Mouse (Mus musculus) CH12.LX (cell line): ENCODE results near the gene Jaml. TPM values are rescaled to one million over a fixed set of nuclear protein-coding genes. Genes with fewer than 3 reads are reported as not detected.

Experiments used
- DNase-seq: peaks from one replicate; pipeline ENCODE4 v3.0.0-alpha.2; 2013; ENCODE audit errors: extremely low read depth
- H3K27ac ChIP-seq: 2 replicates; pipeline ENCODE4 v1.5.1; 2012; ENCODE audit warnings: low read depth, mild to moderate bottlenecking, control low read depth, moderate library complexity; ENCODE audit not compliant: insufficient read depth
- H3K27me3 ChIP-seq: replicated peaks from 2 replicates; pipeline ENCODE3; 2012; ENCODE audit warnings: inconsistent platforms
- H3K36me3 ChIP-seq, 2 experiments: replicated peaks in 1 of 2; 2 replicates each; pipeline versions ENCODE3 to v1.6.1; 2012; ENCODE audit warnings: inconsistent platforms in 1 of 2, low read length in 1 of 2, mild to moderate bottlenecking in 1 of 2, mixed read lengths in 1 of 2, moderate library complexity in 1 of 2; ENCODE audit not compliant: control insufficient read depth in 1 of 2, insufficient read depth in 1 of 2
- H3K4me1 ChIP-seq, 2 experiments: 2 replicates each; pipeline ENCODE4 v1.6.1; 2012; ENCODE audit warnings: inconsistent platforms in 1 of 2, moderate library complexity in 1 of 2; ENCODE audit not compliant: insufficient read depth in 2 of 2, control insufficient read depth in 1 of 2
- H3K4me2 ChIP-seq: 2 replicates; pipeline ENCODE4 v1.6.1; 2012; ENCODE audit warnings: low read depth, mild to moderate bottlenecking, control low read depth; ENCODE audit not compliant: poor library complexity, insufficient read depth, severe bottlenecking
- H3K4me3 ChIP-seq, 3 experiments: fragments of 150-350 bp in 1 of 3; sonication (generic) in 1 of 3; replicated peaks in 1 of 3; 2 replicates each; pipeline versions ENCODE3 to v1.5.1; 2011 to 2012; ENCODE audit warnings: low read depth in 2 of 3, low read length in 2 of 3, mild to moderate bottlenecking in 2 of 3, moderate library complexity in 2 of 3, control low read depth in 1 of 3, improper control_type of control experiment in 1 of 3, inconsistent platforms in 1 of 3, mixed read lengths in 1 of 3; ENCODE audit not compliant: poor library complexity in 1 of 3
- H3K79me2 ChIP-seq: replicated peaks from 2 replicates; pipeline ENCODE4 v1.6.1; 2012; ENCODE audit warnings: mild to moderate bottlenecking, moderate library complexity; ENCODE audit not compliant: control insufficient read depth, poor library complexity, insufficient read depth, severe bottlenecking; ENCODE audit errors: extremely low read depth
- H3K9ac ChIP-seq: 2 replicates; pipeline ENCODE4 v1.6.1; 2012; ENCODE audit warnings: low read depth, mild to moderate bottlenecking, control low read depth, moderate library complexity; ENCODE audit not compliant: insufficient read depth
- H3K9me3 ChIP-seq: replicated peaks from 2 replicates; pipeline ENCODE3; 2012; ENCODE audit warnings: low read length, inconsistent platforms, mixed read lengths
- IRF4 ChIP-seq: IDR thresholded peaks from 2 replicates; pipeline ENCODE4 v1.6.1; 2014; ENCODE audit warnings: low read depth, mild to moderate bottlenecking, inconsistent platforms, low read length, improper control_type of control experiment
- JUND ChIP-seq: conservative IDR thresholded peaks from 2 replicates; pipeline ENCODE4 v1.6.1; 2011; ENCODE audit warnings: low read depth, low read length, improper control_type of control experiment
- KAT2A ChIP-seq: IDR thresholded peaks from 2 replicates; pipeline ENCODE4 v1.6.1; 2012; ENCODE audit warnings: low read length, improper control_type of control experiment, inconsistent platforms; ENCODE audit not compliant: insufficient replicate concordance
- MAX ChIP-seq: IDR thresholded peaks from 2 replicates; pipeline ENCODE4 v1.6.1; 2011; ENCODE audit warnings: low read length, improper control_type of control experiment
- MAZ ChIP-seq: IDR thresholded peaks from 2 replicates; pipeline ENCODE4 v1.6.1; 2012; ENCODE audit warnings: low read depth, mild to moderate bottlenecking, inconsistent platforms, low read length, improper control_type of control experiment, moderate library complexity
- PAX5 ChIP-seq: IDR thresholded peaks from 2 replicates; pipeline ENCODE4 v1.6.1; 2012; ENCODE audit warnings: low read length, inconsistent platforms, mixed read lengths
- POLR2AphosphoS2 ChIP-seq: IDR thresholded peaks from 2 replicates; pipeline ENCODE4 v1.6.1; 2011; ENCODE audit warnings: low read depth, low read length, improper control_type of control experiment
- RAD21 ChIP-seq: IDR thresholded peaks from 2 replicates; pipeline ENCODE4 v1.6.1; 2011; ENCODE audit warnings: low read depth, mild to moderate bottlenecking, low read length, improper control_type of control experiment, moderate library complexity
- TBP ChIP-seq: conservative IDR thresholded peaks from 2 replicates; pipeline ENCODE4 v1.6.1; 2011; ENCODE audit warnings: low read depth, low read length, improper control_type of control experiment
- TCF12 ChIP-seq: IDR thresholded peaks from 2 replicates; pipeline ENCODE4 v1.6.1; 2014; ENCODE audit warnings: low read depth, mild to moderate bottlenecking, inconsistent platforms, low read length, improper control_type of control experiment
- USF1 ChIP-seq: IDR thresholded peaks from 2 replicates; pipeline ENCODE4 v1.6.1; 2014; ENCODE audit warnings: low read depth, mild to moderate bottlenecking, inconsistent platforms, low read length, improper control_type of control experiment
- USF2 ChIP-seq: conservative IDR thresholded peaks from 2 replicates; pipeline ENCODE4 v1.6.1; 2011; ENCODE audit warnings: low read depth, low read length, improper control_type of control experiment
- dilution Hi-C: fragments of 300-500 bp; cut with MboI; formaldehyde crosslinking; loops from 2 replicates; pipeline ENCODE4 v1.14.3; 2020; ENCODE audit warnings: low sequenced_read_pairs; ENCODE audit not compliant: extremely low pct_unique_long_range_greater_than_20kb, extremely low pct_ligation_motif_present
- in situ Hi-C: fragments of 300-500 bp; cut with MboI; formaldehyde crosslinking; loops from 3 replicates; pipeline ENCODE4 v1.14.3; 2019; ENCODE audit warnings: low sequenced_read_pairs, low pct_ligation_motif_present, low pct_unique_long_range_greater_than_20kb, mixed read lengths
- polyA plus RNA-seq: library from polyadenylated mRNA; unstranded; fragments of >175 nt; gene quantifications from 2 replicates; pipeline ENCODE4 v1.2.1, GENCODE M21; 2012; ENCODE audit warnings: low read depth; ENCODE audit not compliant: insufficient read length
- total RNA-seq, 2 experiments: library from RNA; depleted of rRNA; stranded (reverse); fragments of 300-350 nt in 1 of 2; fragments of >200 nt in 1 of 2; gene quantifications; 2 replicates each; pipeline ENCODE4 v1.2.3; 2012 to 2014

Jaml gene
- total and polyA plus RNA-seq, 3 experiments, result 0.51 to 1.1 (median 0.87) TPM

GRCm38 (mm10) chr9:45150933-45151332 lies 72.0 kb downstream of the Jaml start:
- no peak overlapping the region for H3K4me2 ChIP-seq
- no peak for TF ChIP-seq IRF4
- TF ChIP-seq PAX5, result no peak
- TF ChIP-seq TCF12, result no peak
- TF ChIP-seq JUND, result no peak
- TF ChIP-seq TBP, result no peak
- TF ChIP-seq MAX, result no peak
- no peak for TF ChIP-seq RAD21
- TF ChIP-seq, all 38 proteins: peak for 0
- H3K9ac ChIP-seq, result no peak overlapping the region
- H3K36me3 ChIP-seq, result no peaks in the 10 kb centered on the region
- dilution Hi-C loops (no loop called here), in situ Hi-C loops (no loop called here)
- no peaks in the 10 kb centered on the region for H3K79me2 ChIP-seq
- no peak for DNase-seq
- H3K4me1 ChIP-seq, result no peaks in the 10 kb centered on the region
- no peak overlapping the region for H3K27ac ChIP-seq
- peaks cover 96% of the 10 kb centered on the region for H3K27me3 ChIP-seq
- H3K9me3 ChIP-seq, result no peaks in the 10 kb centered on the region
- H3K4me3 ChIP-seq, result no peak overlapping the region

GRCm38 (mm10) chr9:45153361-45153760 lies 74.4 kb downstream of the Jaml start:
- H3K79me2 ChIP-seq, result no peaks in the 10 kb centered on the region
- no peak overlapping the region for H3K4me2 ChIP-seq
- H3K36me3 ChIP-seq, result no peaks in the 10 kb centered on the region
- H3K9ac ChIP-seq, result no peak overlapping the region
- no peaks in the 10 kb centered on the region for H3K4me1 ChIP-seq
- no peak overlapping the region for H3K4me3 ChIP-seq
- H3K27me3 ChIP-seq, result peaks cover 100% of the 10 kb centered on the region
- in situ Hi-C loops (no loop called here), dilution Hi-C loops (no loop called here)
- H3K27ac ChIP-seq, result no peak overlapping the region
- peaks cover 9% of the 10 kb centered on the region for H3K9me3 ChIP-seq
- DNase-seq, result no peak
- TF ChIP-seq POLR2AphosphoS2 (no peak), TCF12 (no peak), MAX (no peak), USF2 (no peak), RAD21 (no peak), USF1 (no peak), JUND (no peak), KAT2A (no peak), MAZ (no peak)

Other genes with a start within 250 kb of the Jaml start
- 7.2 and 7.3 TPM in 2 replicates for gene Kmt2a, start 197.9 kb upstream of the Jaml start, total RNA-seq (2012; rRNA removed)
- gene Kmt2a, start 197.9 kb upstream of the Jaml start, total RNA-seq (2014; rRNA removed), result 2.2 and 2.5 TPM in 2 replicates
- gene Kmt2a, start 197.9 kb upstream of the Jaml start, polyA plus RNA-seq, result 13.4 and 21.3 TPM in 2 replicates
- gene Atp5l, start 158.4 kb upstream of the Jaml start, total RNA-seq (2012; rRNA removed), result 490 and 550 TPM in 2 replicates
- gene Atp5l, start 158.4 kb upstream of the Jaml start, total RNA-seq (2014; rRNA removed), result 689 and 720 TPM in 2 replicates
- gene Atp5l, start 158.4 kb upstream of the Jaml start, polyA plus RNA-seq, result 277 and 311 TPM in 2 replicates
- 18.2 and 20.7 TPM in 2 replicates for gene Ube4a, start 113.6 kb upstream of the Jaml start, total RNA-seq (2012; rRNA removed)
- gene Ube4a, start 113.6 kb upstream of the Jaml start, total RNA-seq (2014; rRNA removed), result 13.3 and 14.6 TPM in 2 replicates
- 25.4 and 28.3 TPM in 2 replicates for gene Ube4a, start 113.6 kb upstream of the Jaml start, polyA plus RNA-seq
- 11.2 and 12.7 TPM in 2 replicates for gene Cd3g, start 98.8 kb upstream of the Jaml start, total RNA-seq (2012; rRNA removed)
- 1.3 and 1.7 TPM in 2 replicates for gene Cd3g, start 98.8 kb upstream of the Jaml start, total RNA-seq (2014; rRNA removed)
- 2.2 and 2.9 TPM in 2 replicates for gene Cd3g, start 98.8 kb upstream of the Jaml start, polyA plus RNA-seq
- gene Cd3d, start 97.4 kb upstream of the Jaml start, total RNA-seq (2012; rRNA removed), result 5.2 and 5.5 TPM in 2 replicates
- gene Cd3d, start 97.4 kb upstream of the Jaml start, total RNA-seq (2014; rRNA removed), result 0.27 TPM in 1 of 2 replicates, not detected in the other
- 2.6 and 2.7 TPM in 2 replicates for gene Cd3d, start 97.4 kb upstream of the Jaml start, polyA plus RNA-seq
- gene Cd3e, start 69.6 kb upstream of the Jaml start, total RNA-seq (2012; rRNA removed), result not detected in 2 replicates
- gene Cd3e, start 69.6 kb upstream of the Jaml start, total RNA-seq (2014; rRNA removed), result not detected in 2 replicates
- gene Cd3e, start 69.6 kb upstream of the Jaml start, polyA plus RNA-seq, result not detected in 2 replicates
- gene Mpzl2, start 39.4 kb upstream of the Jaml start, total RNA-seq (2012; rRNA removed), result 0.30 and 0.38 TPM in 2 replicates
- gene Mpzl2, start 39.4 kb upstream of the Jaml start, total RNA-seq (2014; rRNA removed), result 0.18 and 0.36 TPM in 2 replicates
- 0.27 and 0.57 TPM in 2 replicates for gene Mpzl2, start 39.4 kb upstream of the Jaml start, polyA plus RNA-seq
- gene Mpzl3, start 24.0 kb upstream of the Jaml start, total RNA-seq (2012; rRNA removed), result 3.1 and 3.4 TPM in 2 replicates
- gene Mpzl3, start 24.0 kb upstream of the Jaml start, total RNA-seq (2014; rRNA removed), result 5.3 and 5.5 TPM in 2 replicates
- gene Mpzl3, start 24.0 kb upstream of the Jaml start, polyA plus RNA-seq, result 4.4 and 5.2 TPM in 2 replicates
- 0.04 TPM in 1 of 2 replicates, not detected in the other for gene Scn2b, start 38.6 kb downstream of the Jaml start, total RNA-seq (2012; rRNA removed)
- not detected in 2 replicates for gene Scn2b, start 38.6 kb downstream of the Jaml start, total RNA-seq (2014; rRNA removed)
- gene Scn2b, start 38.6 kb downstream of the Jaml start, polyA plus RNA-seq, result 0.07 TPM in 1 of 2 replicates, not detected in the other
- 0.04 TPM in 1 of 2 replicates, not detected in the other for gene Scn4b, start 59.2 kb downstream of the Jaml start, total RNA-seq (2012; rRNA removed)
- gene Scn4b, start 59.2 kb downstream of the Jaml start, total RNA-seq (2014; rRNA removed), result 0.04 TPM in 1 of 2 replicates, not detected in the other
- gene Scn4b, start 59.2 kb downstream of the Jaml start, polyA plus RNA-seq, result not detected in 2 replicates
- not detected in 2 replicates for gene BC049352, start 102.8 kb downstream of the Jaml start, total RNA-seq (2012; rRNA removed)
- gene BC049352, start 102.8 kb downstream of the Jaml start, total RNA-seq (2014; rRNA removed), result not detected in 2 replicates
- 0.14 and 0.17 TPM in 2 replicates for gene BC049352, start 102.8 kb downstream of the Jaml start, polyA plus RNA-seq
- gene Tmprss4, start 124.9 kb downstream of the Jaml start, total RNA-seq (2012; rRNA removed), result not detected in 2 replicates
- gene Tmprss4, start 124.9 kb downstream of the Jaml start, total RNA-seq (2014; rRNA removed), result not detected in 2 replicates
- not detected in 2 replicates for gene Tmprss4, start 124.9 kb downstream of the Jaml start, polyA plus RNA-seq
- gene Il10ra, start 190.0 kb downstream of the Jaml start, total RNA-seq (2012; rRNA removed), result 3.4 and 3.9 TPM in 2 replicates
- gene Il10ra, start 190.0 kb downstream of the Jaml start, total RNA-seq (2014; rRNA removed), result 3.1 and 3.7 TPM in 2 replicates
- gene Il10ra, start 190.0 kb downstream of the Jaml start, polyA plus RNA-seq, result 4.5 and 5.1 TPM in 2 replicates
- not detected in 2 replicates for gene Tmprss13, start 239.9 kb downstream of the Jaml start, total RNA-seq (2012; rRNA removed)
- gene Tmprss13, start 239.9 kb downstream of the Jaml start, total RNA-seq (2014; rRNA removed), result not detected in 2 replicates
- gene Tmprss13, start 239.9 kb downstream of the Jaml start, polyA plus RNA-seq, result not detected in 2 replicates